Mouse (Mus musculus) bone marrow, adult 2 months (tissue): ENCODE measurements around the gene Dusp27.

Source experiments
- CTCF ChIP-seq: fragments of 200-500 bp; IDR thresholded peaks from 2 replicates; pipeline ENCODE4 v1.5.1; 2011; ENCODE audit warnings: low read length, control low read depth; ENCODE audit not compliant: control insufficient read depth, insufficient read depth
- POLR2A ChIP-seq: fragments of 200-500 bp; IDR thresholded peaks from 2 replicates; pipeline ENCODE4 v1.6.1; 2011; ENCODE audit warnings: low read depth, mild to moderate bottlenecking, control low read depth, low read length, borderline replicate concordance; ENCODE audit not compliant: control insufficient read depth

DNA sequence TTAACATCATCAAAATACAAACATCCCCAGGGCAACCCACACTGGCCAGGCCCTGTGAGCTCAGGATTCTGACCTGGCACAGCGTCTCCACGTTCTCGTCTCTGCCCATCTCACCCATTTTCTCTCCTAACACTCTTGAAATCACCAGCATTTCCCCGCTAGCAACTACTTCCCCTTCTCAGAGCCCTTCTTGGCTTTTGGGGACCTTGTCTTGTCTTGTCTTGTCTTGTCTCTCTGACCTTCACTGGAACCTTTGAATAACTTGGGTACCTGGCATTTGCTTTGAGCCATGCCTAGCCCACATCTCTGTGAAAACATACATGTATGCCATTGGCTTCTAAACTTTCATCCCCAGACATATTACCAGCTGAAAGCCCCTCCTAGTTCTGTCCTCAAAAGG lies 21.7 kb upstream of the Dusp27 start:
- no peak for TF ChIP-seq POLR2A
- no peak for TF ChIP-seq CTCF
